Comparison of ENCODE assay signal across 8 mouse cellular contexts in genomic region chr4:21776091-21776945, GRCm38 (mm10). TPM values are rescaled to one million over a fixed set of nuclear protein-coding genes. Genes with fewer than 3 reads are reported as not detected.
DNase-seq lines count a peak whose midpoint lies in the region; ATAC-seq and TF ChIP-seq lines count a peak whose summit lies in the region.

No protein-coding gene starts in this region.

- TF ChIP-seq CTCF in C2C12 (IDR thresholded peaks at IDR 0.05; ENCODE audit: control insufficient read depth, insufficient read depth, insufficient read length), result no peak
- TF ChIP-seq CTCF in brain, embryonic 14.5 days (IDR thresholded peaks at IDR 0.05; ENCODE audit: borderline replicate concordance, extremely low read depth, insufficient read depth, insufficient read length), result no peak
- TF ChIP-seq CTCF in midbrain, postnatal 0 days (IDR thresholded peaks at IDR 0.05), result no peak

- WGBS in heart, embryonic 10.5 days, result under 1% methylated on average over 46 of the region's 46 CpGs
- WGBS in kidney, embryonic 15.5 days, result under 1% methylated on average over 46 of the region's 46 CpGs
- under 1% methylated on average over 46 of the region's 46 CpGs for WGBS in limb, embryonic 15.5 days
- WGBS in midbrain, postnatal 0 days, result under 1% methylated on average over 45 of the region's 46 CpGs

- H3K27me3 ChIP-seq in C2C12 (ENCODE audit: control insufficient read depth, insufficient read depth, insufficient read length), result no peaks in the 10 kb centered on the region
- no peaks in the 10 kb centered on the region for H3K27me3 ChIP-seq in heart, embryonic 10.5 days (ENCODE audit: insufficient read depth, poor library complexity, severe bottlenecking)
- H3K27me3 ChIP-seq in kidney, embryonic 15.5 days, result no peaks in the 10 kb centered on the region
- no peaks in the 10 kb centered on the region for H3K27me3 ChIP-seq in limb, embryonic 15.5 days
- H3K27me3 ChIP-seq in midbrain, postnatal 0 days (ENCODE audit: insufficient read depth, low read length), result no peaks in the 10 kb centered on the region

- peak overlapping the region; percentile 78 for H3K4me2 ChIP-seq in kidney, embryonic 15.5 days
- peak overlapping the region; percentile 61 for H3K4me2 ChIP-seq in limb, embryonic 15.5 days
- peak overlapping the region; percentile 67 for H3K4me2 ChIP-seq in midbrain, postnatal 0 days (ENCODE audit: low read depth, low read length, poor library complexity, severe bottlenecking)

- peak overlapping the region; percentile 77 for H3ac ChIP-seq in C2C12 (ENCODE audit: control insufficient read depth, insufficient read length, low read depth)

- DNase-seq in brain, embryonic 14.5 days (ENCODE audit: low read depth), result peak; percentile 97
- DNase-seq in heart, embryonic 10.5 days (ENCODE audit: low spot score), result peak; percentile 97
- peak; percentile 94 for DNase-seq in midbrain, postnatal 0 days (ENCODE audit: low spot score)
- peak; percentile 89 for DNase-seq in spleen, postnatal 14 days (ENCODE audit: low spot score in 2 of 2)

- H3K27ac ChIP-seq in heart, embryonic 10.5 days, result peak overlapping the region; percentile 93
- peak overlapping the region; percentile 39; the same call in 1 of the 2 replicates for H3K27ac ChIP-seq in kidney, embryonic 15.5 days
- peak overlapping the region; percentile 48; the same call in 1 of the 2 replicates for H3K27ac ChIP-seq in limb, embryonic 15.5 days
- H3K27ac ChIP-seq in midbrain, postnatal 0 days (ENCODE audit: low read depth, low read length), result peak overlapping the region; percentile 58

- peaks cover 29% of the 10 kb centered on the region for H3K79me2 ChIP-seq in C2C12 (ENCODE audit: control insufficient read depth, insufficient read depth)

- peaks cover 3% of the 10 kb centered on the region for H3K36me3 ChIP-seq in C2C12 (ENCODE audit: control insufficient read depth, insufficient read depth)
- H3K36me3 ChIP-seq in heart, embryonic 10.5 days, result peaks cover 10% of the 10 kb centered on the region; the same call in 1 of the 2 replicates
- peaks cover 4% of the 10 kb centered on the region; the same call in 1 of the 2 replicates for H3K36me3 ChIP-seq in kidney, embryonic 15.5 days
- H3K36me3 ChIP-seq in limb, embryonic 15.5 days, result peaks cover 5% of the 10 kb centered on the region
- H3K36me3 ChIP-seq in midbrain, postnatal 0 days (ENCODE audit: insufficient read depth, low read length), result no peaks in the 10 kb centered on the region

- TF ChIP-seq POLR2A in brain, embryonic 14.5 days (IDR thresholded peaks at IDR 0.05; ENCODE audit: borderline replicate concordance, extremely low read depth, insufficient read depth, insufficient read length, poor library complexity, severe bottlenecking), result peak; percentile 80; the same call in 1 of the 2 replicates

- peaks cover 2% of the 10 kb centered on the region; the same call in 1 of the 2 replicates for H3K4me1 ChIP-seq in heart, embryonic 10.5 days
- peaks cover 11% of the 10 kb centered on the region; the same call in 1 of the 2 replicates for H3K4me1 ChIP-seq in kidney, embryonic 15.5 days
- H3K4me1 ChIP-seq in limb, embryonic 15.5 days, result peaks cover 3% of the 10 kb centered on the region
- no peaks in the 10 kb centered on the region; the same call in 1 of the 2 replicates for H3K4me1 ChIP-seq in midbrain, postnatal 0 days (ENCODE audit: insufficient read depth, low read length)

- H3K9ac ChIP-seq in kidney, embryonic 15.5 days, result peak overlapping the region; percentile 77
- peak overlapping the region; percentile 87 for H3K9ac ChIP-seq in limb, embryonic 15.5 days
- peak overlapping the region; percentile 88 for H3K9ac ChIP-seq in midbrain, postnatal 0 days (replicated peaks; ENCODE audit: low read length, poor library complexity, severe bottlenecking)

- peak overlapping the region; percentile 85 for H3K4me3 ChIP-seq in C2C12 (ENCODE audit: insufficient read depth, poor library complexity, severe bottlenecking)
- H3K4me3 ChIP-seq in heart, embryonic 10.5 days, result peak overlapping the region; percentile 82
- H3K4me3 ChIP-seq in kidney, embryonic 15.5 days (replicated peaks), result peak overlapping the region; percentile 73
- peak overlapping the region; percentile 81 for H3K4me3 ChIP-seq in limb, embryonic 15.5 days
- peak overlapping the region; percentile 65 for H3K4me3 ChIP-seq in midbrain, postnatal 0 days (ENCODE audit: low read depth, low read length)

- no peaks in the 10 kb centered on the region for H3K9me3 ChIP-seq in heart, embryonic 10.5 days
- H3K9me3 ChIP-seq in kidney, embryonic 15.5 days (replicated peaks), result no peaks in the 10 kb centered on the region
- H3K9me3 ChIP-seq in limb, embryonic 15.5 days, result no peaks in the 10 kb centered on the region
- H3K9me3 ChIP-seq in midbrain, postnatal 0 days (ENCODE audit: low read length), result no peaks in the 10 kb centered on the region

- ATAC-seq in erythroblast, adult 5-6 weeks (replicated peaks; ENCODE audit: low FRiP score, poor library complexity, severe bottlenecking), result peak; percentile 92
- peak; percentile 98 for ATAC-seq in kidney, embryonic 15.5 days (replicated peaks; ENCODE audit: low FRiP score)
- ATAC-seq in limb, embryonic 15.5 days (ENCODE audit: insufficient number of reproducible peaks, low FRiP score, low TSS enrichment, low read depth), result peak; percentile 96
- ATAC-seq in midbrain, postnatal 0 days (ENCODE audit: low FRiP score), result peak; percentile 96

- peaks cover 9% of the 10 kb centered on the region for H3K79me3 ChIP-seq in C2C12 (ENCODE audit: low read depth)

TF ChIP-seq in C2C12, 6 proteins besides CTCF, POLR2A, EP300 and RAD21:
- TF ChIP-seq MYOD1 (IDR thresholded peaks at IDR 0.05; ENCODE audit: control insufficient read depth, insufficient read length, low read depth) (no peak), FOSL1 (IDR thresholded peaks at IDR 0.05; ENCODE audit: insufficient read depth, low read length, poor library complexity, severe bottlenecking) (no peak), MYOG (IDR thresholded peaks at IDR 0.05; ENCODE audit: control insufficient read depth, extremely low read depth, insufficient read length) (no peak), MAX (IDR thresholded peaks at IDR 0.05) (no peak), CEBPB (IDR thresholded peaks at IDR 0.05; ENCODE audit: low read depth) (no peak), USF1 (IDR thresholded peaks at IDR 0.05; ENCODE audit: low read depth) (no peak)

RNA-seq across cellular contexts. Expression of gene Tstd3, which starts 9.3 kb away (rescaled TPM):
- polyA plus RNA-seq in C2C12 (2012; fragmentation: generic; extraction: Trizol), result 6.4 TPM
- polyA plus RNA-seq in brain, embryonic 14.5 days (2012; rRNA removed), result 9.4 and 13.4 TPM in 2 replicates
- total RNA-seq in erythroblast, adult 5-6 weeks (2015; ENCODE audit: low replicate concordance), result 7.3 and 12.9 TPM in 2 replicates
- total RNA-seq in erythroblast, adult 5-6 weeks (2017; ENCODE audit: low replicate concordance), result 4.9 and 7.5 TPM in 2 replicates
- 26.7 and 28.0 TPM in 2 replicates for polyA plus RNA-seq in heart, embryonic 10.5 days (2016; fragmentation: Nextera tagmentation; extraction: Ambion mirVana)
- 9.7 and 11.5 TPM in 2 replicates for polyA plus RNA-seq in kidney, embryonic 15.5 days (2015; fragmentation: Nextera tagmentation; extraction: Ambion mirVana)
- 6.6 and 7.3 TPM in 2 replicates for polyA plus RNA-seq in limb, embryonic 15.5 days (2015; fragmentation: Nextera tagmentation; extraction: Ambion mirVana)
- 15.6 and 19.2 TPM in 2 replicates for total RNA-seq in midbrain, postnatal 0 days (2014; rRNA removed)
- 24.4 and 25.2 TPM in 2 replicates for polyA plus RNA-seq in midbrain, postnatal 0 days (2015; fragmentation: Nextera tagmentation; extraction: Ambion mirVana)

RNA-seq across cellular contexts. Expression of gene Usp45, which starts 9.4 kb away (rescaled TPM):
- polyA plus RNA-seq in C2C12 (2012; fragmentation: generic; extraction: Trizol), result 4.2 TPM
- polyA plus RNA-seq in brain, embryonic 14.5 days (2012; rRNA removed), result 10.4 and 10.9 TPM in 2 replicates
- total RNA-seq in erythroblast, adult 5-6 weeks (2015; ENCODE audit: low replicate concordance), result 26.3 and 28.1 TPM in 2 replicates
- 22.7 and 27.5 TPM in 2 replicates for total RNA-seq in erythroblast, adult 5-6 weeks (2017; ENCODE audit: low replicate concordance)
- 8.9 and 9.5 TPM in 2 replicates for polyA plus RNA-seq in heart, embryonic 10.5 days (2016; fragmentation: Nextera tagmentation; extraction: Ambion mirVana)
- polyA plus RNA-seq in kidney, embryonic 15.5 days (2015; fragmentation: Nextera tagmentation; extraction: Ambion mirVana), result 6.8 and 9.9 TPM in 2 replicates
- polyA plus RNA-seq in limb, embryonic 15.5 days (2015; fragmentation: Nextera tagmentation; extraction: Ambion mirVana), result 7.0 and 7.4 TPM in 2 replicates
- total RNA-seq in midbrain, postnatal 0 days (2014; rRNA removed), result 8.5 and 9.7 TPM in 2 replicates
- 3.7 and 4.7 TPM in 2 replicates for polyA plus RNA-seq in midbrain, postnatal 0 days (2015; fragmentation: Nextera tagmentation; extraction: Ambion mirVana)

RNA-seq across cellular contexts. Expression of gene Ccnc, which starts 48.8 kb away (rescaled TPM):
- 7.4 TPM for polyA plus RNA-seq in C2C12 (2012; fragmentation: generic; extraction: Trizol)
- 27.0 and 28.5 TPM in 2 replicates for polyA plus RNA-seq in brain, embryonic 14.5 days (2012; rRNA removed)
- 17.5 and 28.0 TPM in 2 replicates for total RNA-seq in erythroblast, adult 5-6 weeks (2015; ENCODE audit: low replicate concordance)
- total RNA-seq in erythroblast, adult 5-6 weeks (2017; ENCODE audit: low replicate concordance), result 19.7 and 23.0 TPM in 2 replicates
- polyA plus RNA-seq in heart, embryonic 10.5 days (2016; fragmentation: Nextera tagmentation; extraction: Ambion mirVana), result 31.2 and 36.0 TPM in 2 replicates
- polyA plus RNA-seq in kidney, embryonic 15.5 days (2015; fragmentation: Nextera tagmentation; extraction: Ambion mirVana), result 41.1 and 47.5 TPM in 2 replicates
- polyA plus RNA-seq in limb, embryonic 15.5 days (2015; fragmentation: Nextera tagmentation; extraction: Ambion mirVana), result 36.9 and 39.4 TPM in 2 replicates
- 29.2 and 39.1 TPM in 2 replicates for total RNA-seq in midbrain, postnatal 0 days (2014; rRNA removed)
- 59.6 and 63.0 TPM in 2 replicates for polyA plus RNA-seq in midbrain, postnatal 0 days (2015; fragmentation: Nextera tagmentation; extraction: Ambion mirVana)

Comparison
In these comparisons a context has a peak if more than half of its experiments do, and no peak if none do; other contexts are left out.
1. Peak in every context shown above with its lines: DNase-seq, ATAC-seq, H3K4me3 ChIP-seq and H3K27ac ChIP-seq.
2. H3K27ac ChIP-seq: peak in every context shown above with its lines; median percentile 93 in heart, embryonic 10.5 days; 58 in midbrain, postnatal 0 days; 48 in limb, embryonic 15.5 days; 39 in kidney, embryonic 15.5 days.